Mouse (Mus musculus) CH12.LX (cell line): Measurements from ENCODE around the gene Nptn. TPM values are rescaled to one million over a fixed set of nuclear protein-coding genes. Genes with fewer than 3 reads are reported as not detected.

Experiments used
- DNase-seq: peaks from one replicate; pipeline ENCODE4 v3.0.0-alpha.2; 2013; ENCODE audit errors: extremely low read depth
- H3K27ac ChIP-seq: 2 replicates; pipeline ENCODE4 v1.5.1; 2012; ENCODE audit warnings: low read depth, mild to moderate bottlenecking, control low read depth, moderate library complexity; ENCODE audit not compliant: insufficient read depth
- H3K27me3 ChIP-seq: replicated peaks from 2 replicates; pipeline ENCODE3; 2012; ENCODE audit warnings: inconsistent platforms
- H3K36me3 ChIP-seq, 2 experiments: replicated peaks in 1 of 2; 2 replicates each; pipeline versions ENCODE3 to v1.6.1; 2012; ENCODE audit warnings: inconsistent platforms in 1 of 2, low read length in 1 of 2, mild to moderate bottlenecking in 1 of 2, mixed read lengths in 1 of 2, moderate library complexity in 1 of 2; ENCODE audit not compliant: control insufficient read depth in 1 of 2, insufficient read depth in 1 of 2
- H3K4me1 ChIP-seq, 2 experiments: 2 replicates each; pipeline ENCODE4 v1.6.1; 2012; ENCODE audit warnings: inconsistent platforms in 1 of 2, moderate library complexity in 1 of 2; ENCODE audit not compliant: insufficient read depth in 2 of 2, control insufficient read depth in 1 of 2
- H3K4me2 ChIP-seq: 2 replicates; pipeline ENCODE4 v1.6.1; 2012; ENCODE audit warnings: low read depth, mild to moderate bottlenecking, control low read depth; ENCODE audit not compliant: poor library complexity, insufficient read depth, severe bottlenecking
- H3K4me3 ChIP-seq, 3 experiments: fragments of 150-350 bp in 1 of 3; sonication (generic) in 1 of 3; replicated peaks in 1 of 3; 2 replicates each; pipeline versions ENCODE3 to v1.5.1; 2011 to 2012; ENCODE audit warnings: low read depth in 2 of 3, low read length in 2 of 3, mild to moderate bottlenecking in 2 of 3, moderate library complexity in 2 of 3, control low read depth in 1 of 3, improper control_type of control experiment in 1 of 3, inconsistent platforms in 1 of 3, mixed read lengths in 1 of 3; ENCODE audit not compliant: poor library complexity in 1 of 3
- H3K79me2 ChIP-seq: replicated peaks from 2 replicates; pipeline ENCODE4 v1.6.1; 2012; ENCODE audit warnings: mild to moderate bottlenecking, moderate library complexity; ENCODE audit not compliant: control insufficient read depth, poor library complexity, insufficient read depth, severe bottlenecking; ENCODE audit errors: extremely low read depth
- H3K9ac ChIP-seq: 2 replicates; pipeline ENCODE4 v1.6.1; 2012; ENCODE audit warnings: low read depth, mild to moderate bottlenecking, control low read depth, moderate library complexity; ENCODE audit not compliant: insufficient read depth
- H3K9me3 ChIP-seq: replicated peaks from 2 replicates; pipeline ENCODE3; 2012; ENCODE audit warnings: low read length, inconsistent platforms, mixed read lengths
- BHLHE40 ChIP-seq: IDR thresholded peaks from 2 replicates; pipeline ENCODE4 v1.6.1; 2011; ENCODE audit warnings: mild to moderate bottlenecking, low read depth, low read length, improper control_type of control experiment
- CHD1 ChIP-seq: IDR thresholded peaks from 2 replicates; pipeline ENCODE4 v1.6.1; 2012; ENCODE audit warnings: low read depth, low read length, improper control_type of control experiment, inconsistent platforms
- CHD2 ChIP-seq: IDR thresholded peaks from 2 replicates; pipeline ENCODE4 v1.6.1; 2011; ENCODE audit warnings: low read length, improper control_type of control experiment
- CTCF ChIP-seq, 2 experiments: IDR thresholded peaks in 1 of 2; conservative IDR thresholded peaks in 1 of 2; 2 replicates each; pipeline ENCODE4 v1.5.1; 2011 to 2012; ENCODE audit warnings: low read depth in 2 of 2, low read length in 2 of 2, improper control_type of control experiment in 1 of 2, inconsistent platforms in 1 of 2, mild to moderate bottlenecking in 1 of 2, moderate library complexity in 1 of 2
- E2F4 ChIP-seq: IDR thresholded peaks from 2 replicates; pipeline ENCODE4 v1.6.1; 2011; ENCODE audit warnings: low read depth, low read length, improper control_type of control experiment; ENCODE audit not compliant: insufficient replicate concordance
- ELF1 ChIP-seq: IDR thresholded peaks from 2 replicates; pipeline ENCODE4 v1.6.1; 2014; ENCODE audit warnings: low read depth, mild to moderate bottlenecking, inconsistent platforms, low read length, improper control_type of control experiment
- EP300 ChIP-seq: IDR thresholded peaks from 2 replicates; pipeline ENCODE4 v1.6.1; 2011; ENCODE audit warnings: low read length, improper control_type of control experiment
- ETS1 ChIP-seq: conservative IDR thresholded peaks from 2 replicates; pipeline ENCODE4 v1.6.1; 2012; ENCODE audit warnings: low read depth, mild to moderate bottlenecking, inconsistent platforms, low read length, improper control_type of control experiment, moderate library complexity
- GABPA ChIP-seq: IDR thresholded peaks from 2 replicates; pipeline ENCODE4 v1.6.1; 2012; ENCODE audit warnings: low read depth, low read length, improper control_type of control experiment, inconsistent platforms; ENCODE audit not compliant: insufficient replicate concordance
- HCFC1 ChIP-seq: IDR thresholded peaks from 2 replicates; pipeline ENCODE4 v1.6.1; 2012; ENCODE audit warnings: low read depth, mild to moderate bottlenecking, inconsistent platforms, low read length, improper control_type of control experiment
- IRF4 ChIP-seq: IDR thresholded peaks from 2 replicates; pipeline ENCODE4 v1.6.1; 2014; ENCODE audit warnings: low read depth, mild to moderate bottlenecking, inconsistent platforms, low read length, improper control_type of control experiment
- JUN ChIP-seq: IDR thresholded peaks from 2 replicates; pipeline ENCODE4 v1.6.1; 2011; ENCODE audit warnings: low read depth, mild to moderate bottlenecking, low read length, improper control_type of control experiment, moderate library complexity; ENCODE audit not compliant: insufficient read depth
- JUND ChIP-seq: conservative IDR thresholded peaks from 2 replicates; pipeline ENCODE4 v1.6.1; 2011; ENCODE audit warnings: low read depth, low read length, improper control_type of control experiment
- KAT2A ChIP-seq: IDR thresholded peaks from 2 replicates; pipeline ENCODE4 v1.6.1; 2012; ENCODE audit warnings: low read length, improper control_type of control experiment, inconsistent platforms; ENCODE audit not compliant: insufficient replicate concordance
- MAFK ChIP-seq: IDR thresholded peaks from 2 replicates; pipeline ENCODE4 v1.6.1; 2011; ENCODE audit warnings: low read length, improper control_type of control experiment; ENCODE audit not compliant: insufficient replicate concordance
- MAX ChIP-seq: IDR thresholded peaks from 2 replicates; pipeline ENCODE4 v1.6.1; 2011; ENCODE audit warnings: low read length, improper control_type of control experiment
- MAZ ChIP-seq: IDR thresholded peaks from 2 replicates; pipeline ENCODE4 v1.6.1; 2012; ENCODE audit warnings: low read depth, mild to moderate bottlenecking, inconsistent platforms, low read length, improper control_type of control experiment, moderate library complexity
- MEF2A ChIP-seq: IDR thresholded peaks from 2 replicates; pipeline ENCODE4 v1.6.1; 2014; ENCODE audit warnings: low read depth, mild to moderate bottlenecking, inconsistent platforms, low read length, improper control_type of control experiment, borderline replicate concordance
- MXI1 ChIP-seq: IDR thresholded peaks from 2 replicates; pipeline ENCODE4 v1.6.1; 2011; ENCODE audit warnings: mild to moderate bottlenecking, low read depth, low read length, improper control_type of control experiment
- MYC ChIP-seq: IDR thresholded peaks from 2 replicates; pipeline ENCODE4 v1.6.1; 2011; ENCODE audit warnings: low read depth, mild to moderate bottlenecking, improper control_type of control experiment, low read length
- NELFE ChIP-seq: IDR thresholded peaks from 2 replicates; pipeline ENCODE4 v1.6.1; 2011; ENCODE audit warnings: low read depth, low read length, improper control_type of control experiment
- NRF1 ChIP-seq: IDR thresholded peaks from 2 replicates; pipeline ENCODE4 v1.6.1; 2014; ENCODE audit warnings: low read depth, mild to moderate bottlenecking, inconsistent platforms, low read length, improper control_type of control experiment, moderate library complexity
- PAX5 ChIP-seq: IDR thresholded peaks from 2 replicates; pipeline ENCODE4 v1.6.1; 2012; ENCODE audit warnings: low read length, inconsistent platforms, mixed read lengths
- POLR2A ChIP-seq: IDR thresholded peaks from 2 replicates; pipeline ENCODE4 v1.6.1; 2011; ENCODE audit warnings: low read depth, mild to moderate bottlenecking, improper control_type of control experiment, low read length
- POLR2AphosphoS2 ChIP-seq: IDR thresholded peaks from 2 replicates; pipeline ENCODE4 v1.6.1; 2011; ENCODE audit warnings: low read depth, low read length, improper control_type of control experiment
- RAD21 ChIP-seq: IDR thresholded peaks from 2 replicates; pipeline ENCODE4 v1.6.1; 2011; ENCODE audit warnings: low read depth, mild to moderate bottlenecking, low read length, improper control_type of control experiment, moderate library complexity
- RCOR1 ChIP-seq: conservative IDR thresholded peaks from 2 replicates; pipeline ENCODE4 v1.6.1; 2012; ENCODE audit warnings: low read depth, mild to moderate bottlenecking, inconsistent platforms, low read length, improper control_type of control experiment
- SIN3A ChIP-seq: IDR thresholded peaks from 2 replicates; pipeline ENCODE4 v1.6.1; 2012; ENCODE audit warnings: low read length, improper control_type of control experiment, inconsistent platforms
- SMC3 ChIP-seq: IDR thresholded peaks from 2 replicates; pipeline ENCODE4 v1.6.1; 2011; ENCODE audit warnings: low read depth, low read length, improper control_type of control experiment
- TBP ChIP-seq: conservative IDR thresholded peaks from 2 replicates; pipeline ENCODE4 v1.6.1; 2011; ENCODE audit warnings: low read depth, low read length, improper control_type of control experiment
- TCF12 ChIP-seq: IDR thresholded peaks from 2 replicates; pipeline ENCODE4 v1.6.1; 2014; ENCODE audit warnings: low read depth, mild to moderate bottlenecking, inconsistent platforms, low read length, improper control_type of control experiment
- UBTF ChIP-seq: IDR thresholded peaks from 2 replicates; pipeline ENCODE4 v1.6.1; 2012; ENCODE audit warnings: low read depth, mild to moderate bottlenecking, inconsistent platforms, low read length, improper control_type of control experiment, moderate library complexity
- USF1 ChIP-seq: IDR thresholded peaks from 2 replicates; pipeline ENCODE4 v1.6.1; 2014; ENCODE audit warnings: low read depth, mild to moderate bottlenecking, inconsistent platforms, low read length, improper control_type of control experiment
- USF2 ChIP-seq: conservative IDR thresholded peaks from 2 replicates; pipeline ENCODE4 v1.6.1; 2011; ENCODE audit warnings: low read depth, low read length, improper control_type of control experiment
- ZC3H11A ChIP-seq: IDR thresholded peaks from 2 replicates; pipeline ENCODE4 v1.6.1; 2012; ENCODE audit warnings: low read depth, mild to moderate bottlenecking, inconsistent platforms, low read length, improper control_type of control experiment
- ZKSCAN1 ChIP-seq: IDR thresholded peaks from 2 replicates; pipeline ENCODE4 v1.6.1; 2012; ENCODE audit warnings: low read depth, inconsistent platforms, low read length, improper control_type of control experiment, borderline replicate concordance
- ZMIZ1 ChIP-seq: IDR thresholded peaks from 2 replicates; pipeline ENCODE4 v1.6.1; 2012; ENCODE audit warnings: low read depth, mild to moderate bottlenecking, inconsistent platforms, low read length, improper control_type of control experiment
- ZNF384 ChIP-seq: IDR thresholded peaks from 2 replicates; pipeline ENCODE4 v1.6.1; 2012; ENCODE audit warnings: low read depth, low read length, improper control_type of control experiment, inconsistent platforms
- dilution Hi-C: fragments of 300-500 bp; cut with MboI; formaldehyde crosslinking; loops from 2 replicates; pipeline ENCODE4 v1.14.3; 2020; ENCODE audit warnings: low sequenced_read_pairs; ENCODE audit not compliant: extremely low pct_unique_long_range_greater_than_20kb, extremely low pct_ligation_motif_present
- in situ Hi-C: fragments of 300-500 bp; cut with MboI; formaldehyde crosslinking; loops from 3 replicates; pipeline ENCODE4 v1.14.3; 2019; ENCODE audit warnings: low sequenced_read_pairs, low pct_ligation_motif_present, low pct_unique_long_range_greater_than_20kb, mixed read lengths
- polyA plus RNA-seq: library from polyadenylated mRNA; unstranded; fragments of >175 nt; gene quantifications from 2 replicates; pipeline ENCODE4 v1.2.1, GENCODE M21; 2012; ENCODE audit warnings: low read depth; ENCODE audit not compliant: insufficient read length
- total RNA-seq, 2 experiments: library from RNA; depleted of rRNA; stranded (reverse); fragments of 300-350 nt in 1 of 2; fragments of >200 nt in 1 of 2; gene quantifications; 2 replicates each; pipeline ENCODE4 v1.2.3; 2012 to 2014

Gene Nptn
- total RNA-seq (2012; rRNA removed) (48.4 and 62.4 TPM in 2 replicates), total RNA-seq (2014; rRNA removed) (172 and 175 TPM in 2 replicates), polyA plus RNA-seq (118 and 184 TPM in 2 replicates)

DNA sequence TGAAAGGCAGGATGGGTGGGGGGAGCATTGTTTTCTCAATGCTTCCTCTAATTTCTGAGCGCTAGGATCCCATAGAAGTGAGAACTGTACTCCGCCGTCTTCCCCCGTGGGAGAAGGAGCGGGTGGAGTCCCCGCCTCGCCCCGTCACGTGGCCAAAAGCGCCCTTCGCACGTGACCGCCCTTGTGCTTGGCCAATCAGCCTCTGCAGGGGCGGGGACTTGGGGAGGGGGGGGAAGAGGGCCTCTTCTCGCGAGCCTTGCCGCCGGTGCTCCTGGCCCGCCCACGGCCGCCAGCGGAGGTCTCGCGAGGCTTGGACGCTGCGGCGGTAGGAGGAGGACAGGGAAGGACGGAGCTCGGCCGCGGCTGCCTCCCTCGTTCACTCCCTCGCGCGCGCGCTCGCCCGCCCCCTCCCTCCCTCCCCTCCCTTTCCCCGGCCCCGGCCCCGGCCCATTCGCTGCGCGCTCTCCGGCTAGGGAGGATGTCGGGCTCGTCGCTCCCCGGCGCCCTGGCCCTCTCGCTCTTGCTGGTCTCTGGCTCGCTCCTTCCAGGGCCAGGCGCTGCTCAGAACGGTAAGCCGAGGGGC lies at the start of gene Nptn:
Nptn (plus strand) TSS at position 283 of the 583 bp plus-strand sequence.
- in situ Hi-C loops: loop anchor here (10.0 kb wide), 1 partner anchor 73 kb away; no protein-coding TSS in a partner anchor
- dilution Hi-C loops: no loop called here

DNA sequence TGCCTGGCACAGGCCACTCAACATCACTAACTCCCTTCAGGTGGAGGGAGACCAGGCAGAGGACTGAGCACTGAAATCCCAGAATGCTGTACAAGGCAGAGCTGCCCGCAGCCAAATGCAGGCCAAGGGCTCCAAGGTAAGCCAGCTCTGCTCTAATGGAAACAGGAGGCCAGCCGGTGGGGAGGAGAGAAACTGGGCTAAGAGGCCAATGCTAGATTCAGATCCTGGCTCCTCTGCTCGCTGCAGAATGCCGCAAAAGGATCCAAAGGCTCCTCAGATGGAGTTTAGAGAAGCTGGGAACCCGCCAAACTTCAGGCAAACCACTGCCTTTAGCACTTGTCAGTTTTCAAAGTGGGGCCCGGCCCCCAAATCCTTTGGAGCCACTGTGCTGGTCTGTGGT lies 48.7 kb upstream of the Nptn start:
- H3K36me3 ChIP-seq: no peaks in the 10 kb centered on the region
- no peak overlapping the region for H3K27ac ChIP-seq
- H3K27me3 ChIP-seq: peaks cover 2% of the 10 kb centered on the region
- dilution Hi-C loops: no loop called here
- no peaks in the 10 kb centered on the region for H3K79me2 ChIP-seq
- no peak for DNase-seq
- H3K9ac ChIP-seq: no peak overlapping the region
- no peak overlapping the region for H3K4me3 ChIP-seq
- no peak for TF ChIP-seq ZNF384
- no peak for TF ChIP-seq ZMIZ1
- no peak for TF ChIP-seq RCOR1
- no peak for TF ChIP-seq BHLHE40
- no peak for TF ChIP-seq CTCF (conservative IDR thresholded peaks at IDR 0.05 in 1 of 2, IDR thresholded peaks at IDR 0.05 in 1 of 2; ENCODE audit: low read depth in 2 of 2, low read length in 2 of 2)
- TF ChIP-seq ZKSCAN1: no peak
- TF ChIP-seq POLR2AphosphoS2: no peak
- TF ChIP-seq SIN3A: no peak
- no peak for TF ChIP-seq POLR2A
- no peak for TF ChIP-seq USF1
- TF ChIP-seq TBP: no peak
- TF ChIP-seq UBTF: no peak
- TF ChIP-seq TCF12: no peak
- no peak for TF ChIP-seq MAZ
- TF ChIP-seq MYC: no peak
- TF ChIP-seq E2F4: no peak
- in situ Hi-C loops: loop anchor here (5.0 kb wide), 1 partner anchor 36 kb away; no protein-coding TSS in a partner anchor
- peaks cover 27 to 73% of the 10 kb centered on the region in 2 experiments for H3K4me1 ChIP-seq
- no peak overlapping the region for H3K4me2 ChIP-seq
- no peaks in the 10 kb centered on the region for H3K9me3 ChIP-seq

More for the DNA sequence above, at the start of gene Nptn:
- peak within 1 kb of the TSS; percentile 58 for H3K4me2 ChIP-seq
- TF ChIP-seq MAX: peak; percentile 98
- TF ChIP-seq CHD2: peak; percentile 99
- TF ChIP-seq EP300: no peak
- TF ChIP-seq CTCF (conservative IDR thresholded peaks at IDR 0.05 in 1 of 2, IDR thresholded peaks at IDR 0.05 in 1 of 2; ENCODE audit: low read depth in 2 of 2, low read length in 2 of 2): no peak
- 0 out of 2 replicates have a peak, but pooled peaks have one; percentile 17 for TF ChIP-seq IRF4
- no peak; the same call in 1 of the 2 replicates for TF ChIP-seq ZMIZ1
- TF ChIP-seq JUND: no peak
- TF ChIP-seq BHLHE40: peak; percentile 100
- peak; percentile 26; the same call in 1 of the 2 replicates for TF ChIP-seq ELF1
- no peak for TF ChIP-seq SMC3
- 0 out of 2 replicates have a peak, but pooled peaks have one; percentile 44 for TF ChIP-seq POLR2AphosphoS2
- TF ChIP-seq ZC3H11A: no peak
- TF ChIP-seq HCFC1: peak; percentile 55; the same call in 1 of the 2 replicates
- TF ChIP-seq JUN: no peak
- no peak for TF ChIP-seq MAFK
- TF ChIP-seq TCF12: peak; percentile 60; the same call in 1 of the 2 replicates
- TF ChIP-seq MXI1: 0 out of 2 replicates have a peak, but pooled peaks have one; percentile 25
- TF ChIP-seq GABPA: no peak
- no peak for TF ChIP-seq MYC
- peak; percentile 94 for TF ChIP-seq USF2
- TF ChIP-seq MEF2A: peak; percentile 19; the same call in 1 of the 2 replicates
- TF ChIP-seq UBTF: no peak
- TF ChIP-seq POLR2A: peak; percentile 85
- TF ChIP-seq ZKSCAN1: no peak
- TF ChIP-seq KAT2A: no peak
- peak; percentile 86 for TF ChIP-seq NELFE
- no peak for TF ChIP-seq CHD1
- no peak for TF ChIP-seq ZNF384
- TF ChIP-seq RAD21: no peak
- peak; percentile 98 for TF ChIP-seq USF1
- peak; percentile 22; the same call in 1 of the 2 replicates for TF ChIP-seq SIN3A
- no peak for TF ChIP-seq RCOR1
- TF ChIP-seq PAX5: no peak
- TF ChIP-seq MAZ: peak; percentile 99
- peak; percentile 33; the same call in 1 of the 2 replicates for TF ChIP-seq NRF1
- TF ChIP-seq E2F4: no peak
- TF ChIP-seq ETS1: peak; percentile 52; the same call in 1 of the 2 replicates
- peak; percentile 60; the same call in 1 of the 2 replicates for TF ChIP-seq TBP
- H3K27me3 ChIP-seq: no peaks in the 10 kb centered on the region
- peak within 1 kb of the TSS; percentile 70 to 93 (median 82) for H3K4me3 ChIP-seq
- peaks cover 2 to 38% of the 10 kb centered on the region in 2 experiments; a peak in 3 of 4 replicates for H3K4me1 ChIP-seq
- H3K36me3 ChIP-seq: no peaks in the 10 kb centered on the region
- peaks cover 20% of the 10 kb centered on the region for H3K79me2 ChIP-seq
- peak; percentile 97 for DNase-seq
- peak within 1 kb of the TSS; percentile 76 for H3K9ac ChIP-seq
- peak within 1 kb of the TSS; percentile 43 for H3K27ac ChIP-seq
- no peaks in the 10 kb centered on the region for H3K9me3 ChIP-seq
